Mouse (Mus musculus) Muller cell, postnatal 12 days (primary cell): ENCODE measurements around the gene Safb.
A peak's percentile ranks its signal among the peaks of the same experiment; 100 is the strongest.
"Not testable (repeated sequence)": the region's sequence is repeated elsewhere in the genome, so short reads cannot be mapped to it uniquely, and the experiment has no call there.

ENCODE experiments used
- DNase-seq: peaks from one replicate; pipeline ENCODE4 v3.0.0-alpha.2; 2015; ENCODE audit errors: inconsistent ontology term

The Safb gene

DNA sequence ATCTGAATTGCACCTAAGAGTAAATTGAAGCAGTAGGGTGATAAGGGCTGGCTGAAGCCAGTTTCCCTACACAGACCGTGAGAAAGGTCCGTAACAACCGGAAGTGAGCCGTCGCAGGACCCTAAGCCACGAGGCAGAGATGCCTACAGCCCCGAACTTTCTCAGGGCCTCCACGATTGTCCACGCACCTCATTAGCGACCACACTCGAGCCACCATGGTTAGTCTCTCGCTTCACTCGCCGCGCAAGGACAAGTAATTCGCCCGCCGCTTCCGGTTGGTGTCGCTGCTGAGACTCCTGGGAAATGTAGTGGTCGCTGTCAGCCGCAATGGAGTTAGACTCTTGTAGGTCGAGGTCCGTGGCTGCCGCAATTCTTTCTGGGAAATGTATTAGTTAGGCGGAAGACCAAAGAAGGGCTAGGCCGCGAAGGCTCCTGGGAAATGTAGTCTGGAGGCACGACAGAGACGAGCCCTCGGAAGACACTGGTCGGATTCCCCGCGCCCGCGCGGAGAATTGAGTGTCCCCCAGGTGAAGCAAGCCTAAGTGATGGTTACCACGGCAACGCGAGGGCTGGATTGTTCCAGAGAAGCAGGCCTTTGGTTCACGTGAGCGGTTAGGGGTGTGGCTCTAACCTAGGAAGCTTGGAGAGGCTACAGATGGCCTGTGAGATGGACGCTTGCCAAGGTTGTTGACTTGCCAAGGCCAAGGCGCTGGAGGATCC, 25.0 kb downstream of the Safb start, which contains the start of gene 2410015M20Rik:
Gene 2410015M20Rik, minus strand, starts transcription at position 320 of the 720 bp plus-strand sequence.
- peak; percentile 95 for DNase-seq

DNA sequence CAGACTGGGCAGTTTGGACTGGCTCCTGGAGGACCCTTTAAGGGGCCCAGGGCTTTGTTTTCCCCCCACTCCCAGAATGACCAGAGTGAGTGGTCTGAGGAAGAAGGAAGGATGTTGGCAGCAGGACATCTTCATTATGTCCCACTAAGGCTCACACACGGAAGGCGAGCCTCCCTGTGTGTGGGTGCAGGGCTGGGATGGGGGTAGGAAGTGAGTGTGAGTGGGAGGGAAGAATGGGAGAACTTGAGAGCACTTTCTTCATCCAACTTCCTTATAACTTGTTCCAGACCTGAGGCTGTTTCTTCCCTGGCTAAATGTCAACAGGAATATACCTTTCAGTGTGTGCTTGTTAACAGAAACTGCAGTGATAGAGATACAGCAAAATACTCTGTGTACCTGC, 26.7 kb downstream of the Safb start:
- DNase-seq = no peak

DNA sequence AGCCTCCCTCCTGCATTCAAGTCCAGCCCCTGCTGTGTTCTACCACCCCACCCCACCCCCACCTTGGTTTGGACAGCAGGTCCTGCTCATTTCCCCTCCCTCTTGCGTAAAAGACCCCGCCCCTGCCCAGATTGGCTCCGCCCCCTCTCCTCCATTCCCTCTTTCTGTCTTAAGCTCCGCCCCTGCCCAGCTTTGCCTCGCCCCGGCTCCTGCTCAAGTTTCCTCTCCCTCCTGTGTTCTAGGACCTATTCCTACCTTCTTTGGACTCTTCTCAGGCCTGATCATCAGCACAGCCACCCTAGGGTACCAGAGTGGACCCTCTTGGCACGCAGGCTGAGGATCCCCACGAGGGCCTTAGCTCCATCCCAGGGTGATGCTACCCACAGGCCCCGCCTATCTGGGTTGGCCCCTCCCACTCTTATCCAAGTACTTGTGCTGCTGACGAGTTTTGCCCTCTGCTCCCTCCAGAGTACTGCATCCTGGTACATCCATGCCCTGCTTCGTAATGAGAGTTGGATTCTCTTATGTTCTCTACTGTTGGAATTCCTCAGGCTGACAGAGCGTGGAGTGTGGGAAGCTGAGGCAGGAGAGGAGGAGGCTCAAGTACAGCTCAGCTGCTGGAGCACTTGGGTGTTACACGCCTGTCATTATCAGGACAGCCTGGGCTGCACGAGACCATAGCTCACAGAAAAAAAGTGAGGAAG, 27.4 kb downstream of the Safb start:
- peak; percentile 47 for DNase-seq

DNA sequence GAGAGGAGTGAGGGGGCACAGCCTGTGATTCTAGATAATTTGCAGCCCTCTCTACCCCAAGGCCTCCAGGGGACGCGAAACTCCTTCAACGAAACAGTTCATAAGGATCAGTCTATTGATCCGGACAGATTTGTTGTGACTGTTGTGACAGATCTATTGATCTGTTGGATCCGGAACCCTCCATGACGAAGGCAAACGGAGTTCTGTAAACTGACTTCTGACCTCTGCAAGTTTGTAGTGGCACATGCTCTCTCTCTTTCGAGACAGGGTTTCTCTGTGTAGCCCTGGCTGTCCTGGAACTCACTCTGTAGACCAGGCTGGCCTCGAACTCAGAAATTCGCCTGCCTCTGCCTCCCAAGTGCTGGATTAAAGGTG, 27.9 kb downstream of the Safb start:
- not testable (repeated sequence) for DNase-seq

DNA sequence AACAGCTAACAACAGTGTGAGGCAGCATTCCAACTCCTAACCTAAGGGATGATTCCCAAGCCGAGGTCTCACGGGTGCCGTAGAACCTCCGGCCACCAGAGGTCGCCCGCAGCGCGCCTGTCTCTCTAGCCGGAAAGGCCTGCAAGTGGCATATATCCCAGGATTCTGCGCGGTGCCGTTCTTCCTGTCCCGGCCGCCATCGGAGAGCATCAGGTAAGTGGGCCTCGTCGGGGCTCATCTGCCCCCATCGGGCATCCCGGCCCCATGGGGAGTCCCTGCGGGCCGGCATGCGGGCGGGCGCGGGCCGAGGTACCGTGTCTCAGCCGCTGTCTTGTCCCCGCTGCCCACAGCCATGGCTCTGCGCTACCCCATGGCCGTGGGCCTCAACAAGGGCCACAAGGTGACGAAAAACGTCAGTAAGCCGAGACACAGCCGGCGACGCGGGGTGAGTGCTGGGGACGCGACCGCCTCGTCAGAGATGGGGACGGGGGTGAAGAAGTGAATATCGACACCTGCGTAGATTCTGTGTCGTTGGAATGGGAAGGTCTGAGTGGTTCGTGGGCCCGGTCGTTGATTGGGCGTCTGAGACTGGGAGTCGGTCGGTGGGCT, 28.7 kb downstream of the Safb start, which contains the start of gene Rpl36:
Gene Rpl36, plus strand, starts transcription at position 181 of the 609 bp plus-strand sequence.
- peak; percentile 96 for DNase-seq

DNA sequence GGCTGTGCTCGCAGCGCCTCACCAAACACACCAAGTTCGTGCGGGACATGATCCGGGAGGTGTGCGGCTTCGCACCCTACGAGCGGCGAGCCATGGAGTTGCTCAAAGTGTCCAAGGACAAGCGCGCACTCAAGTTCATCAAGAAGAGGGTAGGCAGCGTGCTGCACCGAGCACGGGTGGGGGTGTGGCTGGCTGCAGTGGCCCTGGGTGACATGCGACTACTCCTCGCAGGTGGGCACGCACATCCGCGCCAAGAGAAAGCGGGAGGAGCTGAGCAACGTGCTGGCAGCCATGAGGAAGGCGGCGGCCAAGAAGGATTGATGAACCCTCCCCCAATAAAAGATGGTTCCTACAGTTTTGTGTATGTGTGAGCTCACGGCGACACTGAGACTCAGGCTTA, 29.3 kb downstream of the Safb start:
- not testable (repeated sequence) for DNase-seq

DNA sequence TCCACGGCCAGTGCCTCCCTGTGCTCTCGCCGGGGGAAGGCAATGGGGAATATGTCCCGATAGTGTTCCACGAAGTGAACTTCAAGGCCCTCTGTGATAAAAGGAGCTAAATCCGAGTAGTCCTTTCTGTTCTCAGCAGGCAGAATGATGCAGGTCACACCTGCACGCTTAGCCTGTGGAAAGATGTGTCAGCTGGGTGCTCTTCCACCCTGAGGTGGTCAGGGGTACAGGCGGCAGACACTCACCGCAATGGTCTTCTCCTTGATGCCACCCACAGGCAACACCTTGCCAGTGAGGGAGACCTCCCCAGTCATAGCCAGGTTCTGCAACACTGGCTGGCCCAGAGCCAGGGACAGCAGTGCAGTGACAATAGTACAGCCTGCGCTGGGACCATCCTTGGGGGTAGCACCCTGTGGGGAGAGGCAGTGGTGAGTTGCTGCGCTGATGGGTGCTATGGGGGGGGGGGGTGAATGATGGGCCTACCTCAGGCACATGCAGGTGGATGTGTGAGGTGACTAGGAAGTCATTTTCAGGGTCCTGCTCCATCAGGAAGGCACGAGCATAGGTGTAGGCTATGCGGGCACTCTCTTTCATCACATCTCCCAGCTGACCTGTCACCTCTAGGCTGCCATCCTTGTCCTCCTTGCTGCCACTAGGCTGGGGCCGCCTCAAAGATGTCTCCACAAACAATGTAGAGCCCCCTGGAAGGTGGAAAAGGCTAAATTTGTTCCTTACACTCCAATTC, 29.9 kb downstream of the Safb start:
- DNase-seq = no peak

DNA sequence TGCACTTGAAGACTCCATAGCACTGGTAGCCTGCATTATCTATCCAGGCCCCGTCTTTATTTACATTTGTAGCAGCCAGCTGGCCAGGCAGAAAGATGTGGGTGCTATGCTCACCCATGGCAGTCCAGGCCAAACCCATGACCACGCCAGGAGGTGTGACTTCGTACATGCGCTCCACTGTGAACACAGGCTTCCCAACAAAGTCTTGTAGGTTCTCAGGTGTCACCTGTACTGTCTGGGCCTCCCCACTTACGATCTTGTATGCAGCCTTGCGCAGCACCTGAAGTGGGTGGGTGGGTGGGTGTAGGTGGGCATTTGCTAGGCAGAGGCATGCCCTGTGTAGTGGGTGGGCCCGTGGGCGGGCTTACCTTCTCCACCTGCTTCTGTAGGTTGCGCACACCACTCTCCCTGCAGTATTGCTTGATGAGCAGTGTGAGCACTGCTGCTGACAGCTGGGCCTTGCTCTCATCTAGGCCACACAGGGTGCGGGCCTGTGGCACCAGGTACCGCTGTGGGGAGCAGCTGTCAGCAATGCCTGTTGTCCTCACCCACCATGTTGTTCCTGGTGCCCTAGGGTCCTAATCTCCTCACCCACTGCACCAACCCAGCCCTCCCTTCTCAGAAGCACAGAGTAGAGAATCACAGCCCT, 30.6 kb downstream of the Safb start:
- no peak for DNase-seq

DNA sequence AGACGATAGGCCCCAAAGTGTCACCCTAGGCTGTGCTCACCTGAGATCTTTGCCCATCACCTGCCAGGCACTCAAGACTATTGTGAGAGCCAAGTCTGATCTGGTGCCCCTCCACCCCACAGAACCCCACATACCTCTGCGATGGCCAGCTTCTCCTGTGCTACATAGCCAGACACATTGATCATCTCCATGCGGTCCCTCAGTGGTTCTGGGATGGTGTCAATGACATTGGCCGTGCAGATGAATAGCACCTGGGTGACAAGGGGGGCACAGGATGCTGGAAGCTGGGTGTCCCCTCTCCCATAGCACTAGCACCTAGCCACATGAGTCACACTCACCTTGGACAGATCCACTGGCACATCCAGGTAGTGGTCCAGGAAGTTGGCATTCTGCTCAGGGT, 31.2 kb downstream of the Safb start:
- DNase-seq = no peak

DNA sequence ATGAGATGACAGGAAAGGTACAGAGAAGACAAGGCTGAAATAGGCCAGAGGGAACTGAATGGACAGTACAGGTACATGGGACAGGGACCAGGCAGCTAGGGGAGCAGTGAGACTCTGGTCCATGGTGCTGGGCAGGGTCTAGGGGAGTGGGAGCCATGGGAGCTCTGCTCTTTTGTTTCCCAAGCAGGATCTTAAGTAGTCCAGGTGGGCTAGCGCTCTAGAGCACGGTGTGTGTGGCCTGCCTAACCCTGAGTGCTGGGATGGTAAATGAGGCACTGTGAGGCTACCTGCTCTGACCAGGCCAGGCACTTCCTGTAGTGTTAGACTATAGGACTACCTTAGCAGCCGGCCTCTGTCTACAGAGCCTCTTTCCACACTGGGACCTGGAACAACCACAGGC, 32.1 kb downstream of the Safb start:
- DNase-seq = no peak

DNA sequence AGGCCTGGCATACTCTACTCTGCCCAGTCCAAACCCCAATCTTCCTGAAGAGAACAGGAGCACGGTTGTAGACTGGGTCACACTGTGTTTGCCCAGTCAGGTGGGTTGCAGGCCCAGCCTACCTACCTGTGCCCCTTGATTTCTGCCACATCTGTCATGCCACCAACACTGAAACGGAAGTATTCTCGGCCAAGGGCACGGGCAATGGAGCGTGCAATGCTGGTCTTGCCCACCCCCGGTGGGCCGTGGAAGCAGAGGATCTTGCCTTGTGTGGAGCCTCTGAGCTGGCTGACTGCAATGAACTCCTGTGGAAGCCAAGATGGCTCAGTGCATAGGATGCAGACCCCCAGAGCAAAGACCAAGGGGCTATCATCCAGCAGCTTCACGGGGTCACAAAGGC, 33.0 kb downstream of the Safb start:
- DNase-seq = no peak

DNA sequence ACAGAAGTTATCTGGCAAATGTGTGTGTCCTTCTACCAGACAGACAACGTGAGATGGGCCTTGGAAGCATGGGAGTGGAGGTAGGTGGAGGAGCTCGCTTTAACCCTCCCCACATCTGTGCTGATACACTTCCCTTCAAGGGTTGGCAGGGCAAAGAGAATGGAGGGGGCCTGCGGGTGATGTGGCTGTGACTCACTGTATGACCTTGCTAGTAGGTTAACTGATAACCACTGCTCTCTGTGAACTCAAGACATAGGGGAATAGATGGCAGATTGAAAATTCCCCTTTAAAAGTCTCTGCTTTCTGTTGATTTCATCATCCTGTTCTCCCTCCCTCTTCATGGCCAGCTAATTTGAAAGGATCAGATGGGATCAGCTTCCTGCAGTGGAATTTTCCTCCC, 40.9 kb downstream of the Safb start:
- DNase-seq = no peak

DNA sequence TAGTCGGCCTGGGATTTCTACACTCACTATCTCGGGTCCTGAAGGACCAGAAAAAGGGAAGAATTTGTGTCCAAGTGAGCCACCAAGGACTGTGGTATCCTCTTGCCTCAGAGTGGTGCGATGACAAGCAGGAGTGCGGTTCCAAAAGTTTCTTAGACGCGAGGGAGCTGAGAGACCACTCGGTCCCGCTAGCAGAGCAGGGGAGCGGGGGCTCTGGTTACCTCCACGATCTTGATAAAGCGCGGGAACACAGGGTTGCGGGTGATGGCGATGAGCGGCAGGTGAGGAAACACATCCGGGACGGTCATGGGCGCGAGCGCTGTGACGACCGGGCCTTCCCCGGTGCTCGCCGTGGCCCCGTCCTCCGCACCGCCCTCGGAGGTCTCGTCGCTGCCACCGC, 41.6 kb downstream of the Safb start:
- DNase-seq = no peak

DNA sequence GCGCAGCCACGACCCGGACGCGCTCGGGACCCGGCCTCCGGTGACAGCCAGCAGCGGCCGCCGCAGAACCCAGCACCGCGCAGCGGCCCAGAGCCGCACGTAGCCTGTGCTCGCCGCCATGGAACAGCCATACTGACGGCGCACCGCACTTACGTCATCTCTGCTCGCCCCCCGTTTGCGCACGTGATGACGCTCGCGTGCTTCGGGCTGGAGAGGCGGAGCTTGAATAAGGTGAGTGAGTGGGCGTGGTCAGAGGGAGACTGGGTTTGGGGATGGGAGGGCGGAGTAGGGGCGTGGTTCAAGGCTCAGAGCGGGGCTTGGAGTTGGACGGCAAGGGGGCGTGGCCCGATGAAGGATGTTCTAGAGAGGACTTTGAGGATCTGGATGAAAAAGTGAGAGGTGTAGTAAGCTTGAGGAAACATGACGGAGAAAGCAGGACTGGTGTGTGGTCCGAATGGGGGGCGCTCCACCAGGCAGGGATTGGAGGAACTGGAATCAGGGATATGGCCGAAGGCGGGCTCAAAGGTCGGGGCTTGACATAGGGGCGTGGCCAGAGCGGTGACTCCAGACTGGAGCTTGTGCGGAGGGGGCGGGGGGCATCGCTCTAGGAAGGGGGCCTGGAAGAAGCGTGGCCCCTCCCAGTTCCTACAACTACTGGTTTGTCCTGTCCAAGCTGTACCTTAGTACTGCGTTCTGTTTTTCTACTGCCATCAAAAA, 42.3 kb downstream of the Safb start, which contains the start of gene Lonp1:
Gene Lonp1, minus strand, starts transcription at position 134 of the 717 bp plus-strand sequence.
- DNase-seq = peak; percentile 97

DNA sequence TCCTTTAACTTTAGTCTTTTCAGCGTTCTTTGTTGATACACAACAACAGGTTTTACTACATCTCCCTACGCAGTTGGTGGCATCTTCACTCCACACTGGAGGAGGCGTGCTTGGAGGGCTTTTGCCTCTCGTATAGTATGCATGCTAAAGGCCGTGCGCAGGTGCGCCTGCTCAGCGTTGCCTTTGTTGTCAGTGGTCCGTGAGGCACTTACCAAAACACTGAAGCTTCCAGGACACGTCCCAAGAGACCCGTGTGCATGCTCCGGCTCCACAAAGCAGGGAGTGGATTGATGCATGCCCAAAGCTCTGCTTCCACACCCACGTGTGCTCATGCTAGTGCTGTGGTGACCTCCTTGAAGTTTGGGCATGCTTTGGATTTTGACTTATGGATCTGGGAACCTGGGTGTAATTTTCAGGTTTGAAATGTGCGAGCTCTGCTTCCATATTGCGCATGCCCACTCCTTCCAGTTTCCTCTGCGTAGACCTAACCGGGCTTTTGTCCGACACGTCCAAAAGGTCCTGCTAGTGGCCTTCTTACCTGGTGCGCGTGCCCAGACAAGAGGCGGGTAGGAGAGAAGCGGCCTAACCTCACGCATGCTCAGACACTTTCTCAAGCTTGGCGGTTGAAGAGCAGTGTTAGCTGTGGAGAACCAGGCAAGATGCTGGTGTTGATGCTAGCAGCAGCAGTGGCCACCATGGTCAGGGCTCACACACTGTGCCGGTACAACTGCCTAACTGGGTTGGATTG, 43.1 kb downstream of the Safb start, which contains the start of gene Catsperd:
Gene Catsperd, plus strand, starts transcription at position 614 of the 748 bp plus-strand sequence.
- no peak for DNase-seq

DNA sequence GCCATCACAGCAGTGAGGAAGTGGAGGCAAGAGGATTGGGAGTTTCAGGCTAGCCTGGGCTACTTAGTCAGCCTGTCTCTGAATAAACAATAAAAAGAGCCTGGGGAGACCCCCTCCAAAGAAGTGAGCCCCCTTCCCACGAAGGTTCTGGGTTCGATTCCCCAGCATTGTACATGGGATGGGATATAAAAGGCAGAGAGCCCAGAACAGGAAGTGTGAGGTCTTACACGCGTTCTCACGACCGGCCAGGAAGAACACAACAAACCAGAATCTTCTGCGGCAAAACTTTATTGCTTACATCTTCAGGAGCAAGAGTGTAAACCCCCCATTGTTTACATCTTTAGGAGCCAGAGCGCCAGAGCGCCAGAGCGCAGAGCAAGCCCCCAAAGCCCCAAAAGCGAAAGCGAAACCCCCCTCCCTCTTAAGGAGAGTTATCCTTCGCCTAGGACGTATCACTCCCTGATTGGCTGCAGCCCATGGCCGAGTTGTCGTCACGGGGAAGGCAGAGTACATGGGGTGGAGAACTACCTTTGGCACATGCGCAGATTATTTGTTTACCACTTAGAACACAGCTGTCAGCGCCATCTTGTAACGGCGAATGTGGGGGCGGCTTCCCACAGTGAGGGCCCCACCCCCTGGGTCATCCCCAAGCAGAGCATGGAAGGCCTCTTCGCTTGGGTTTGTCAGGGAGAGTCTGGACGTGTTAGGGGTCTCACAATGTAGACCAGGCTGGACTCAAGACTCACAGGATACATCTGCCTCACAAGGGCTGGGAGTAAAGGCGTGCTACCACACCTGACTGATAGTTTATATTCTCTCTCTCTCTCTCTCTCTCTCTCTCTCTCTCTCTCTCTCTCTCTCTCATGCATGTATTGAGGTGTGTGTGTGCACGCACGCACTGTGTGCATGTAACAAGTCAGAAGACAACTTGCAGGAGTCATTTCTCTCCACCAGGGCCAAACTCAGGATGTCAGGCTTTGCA, 45.5 kb downstream of the Safb start:
- DNase-seq = not testable (repeated sequence)

DNA sequence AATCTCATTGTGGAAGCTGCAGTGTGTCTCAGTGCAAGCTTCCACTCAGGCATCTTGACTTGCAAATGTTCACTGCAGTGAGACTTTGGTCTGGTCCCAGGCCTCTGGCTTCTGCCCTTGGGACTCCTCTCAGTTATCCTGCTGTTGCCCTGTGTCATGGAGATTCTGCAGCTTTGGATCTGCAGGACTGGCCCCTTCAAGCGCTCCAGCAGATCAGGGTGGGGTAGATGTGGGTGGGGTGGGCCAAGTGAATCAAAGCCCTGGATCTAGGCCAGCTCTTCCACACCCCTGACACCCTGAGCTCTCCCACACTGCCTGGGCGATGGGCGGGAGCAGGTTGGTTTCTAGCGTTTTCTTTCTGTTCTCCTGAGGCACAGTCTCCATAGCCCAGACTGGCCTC, 47.2 kb downstream of the Safb start:
- DNase-seq = no peak

DNA sequence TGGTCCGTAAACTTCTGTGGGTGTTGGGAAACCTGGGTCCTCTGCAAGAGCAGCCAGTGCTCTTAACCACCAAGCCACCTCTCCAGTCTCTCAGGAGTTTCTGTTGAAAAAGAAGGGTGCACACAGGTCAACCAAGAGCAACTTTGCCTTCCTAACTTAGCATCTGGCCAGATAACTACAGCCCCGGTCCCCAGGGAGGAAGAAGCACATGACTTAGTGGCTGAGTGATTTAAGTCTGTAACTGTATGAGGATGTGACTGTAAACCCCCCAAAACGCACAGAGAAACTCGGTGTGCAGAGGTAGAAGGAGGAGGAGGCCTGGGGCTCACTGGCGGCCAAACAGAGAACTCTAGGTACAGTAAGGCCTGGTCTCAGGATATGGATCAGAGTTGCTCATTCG, 49.4 kb downstream of the Safb start:
- no peak for DNase-seq

DNA sequence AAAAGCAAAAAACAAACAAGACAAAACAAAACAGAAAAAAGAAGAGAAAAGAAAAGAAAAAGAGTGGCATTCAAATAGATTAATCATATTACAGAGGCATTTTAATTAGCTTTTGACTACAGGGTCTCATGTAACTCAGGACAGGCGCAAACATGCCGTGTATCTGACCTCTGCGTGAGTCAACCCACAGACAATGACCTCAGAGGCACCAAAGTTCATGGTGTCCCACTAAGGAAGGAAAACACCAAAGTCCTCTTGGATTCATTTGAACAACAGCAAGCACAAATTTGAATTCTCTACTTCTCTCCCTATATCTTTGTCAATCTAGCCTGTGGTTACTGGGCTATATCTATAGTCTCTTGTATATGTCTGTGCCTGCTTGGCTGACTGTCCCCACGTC, 58.6 kb downstream of the Safb start:
- no peak for DNase-seq
